Mouse (Mus musculus): ENCODE results near the gene Egfl7. TPM values are rescaled to one million over a fixed set of nuclear protein-coding genes. Genes with fewer than 3 reads are reported as not detected.

Egfl7 gene
- polyA plus RNA-seq, 1 experiment from 2014 or later, result 371 TPM

GRCm38 (mm10) chr2:26543155-26543554 lies 36.7 kb upstream of the Egfl7 start:
- WGBS, result 63% methylated on average over 4 of the region's 4 CpGs
- no peak for ATAC-seq (ENCODE audit: low read depth)
- Histone ChIP-seq H3K4me2 (ENCODE audit: low read depth, low read length) (no peak overlapping the region), H3K9ac (ENCODE audit: low read length) (no peak overlapping the region), H3K4me3 (ENCODE audit: low read length) (no peak overlapping the region), H3K36me3 (ENCODE audit: control insufficient read depth, insufficient read depth, low read length) (no peaks in the 10 kb centered on the region), H3K27me3 (ENCODE audit: control insufficient read depth, insufficient read depth, low read depth, low read length) (no peaks in the 10 kb centered on the region), H3K27ac (ENCODE audit: low read length) (no peak overlapping the region), H3K4me1 (replicated peaks; ENCODE audit: control insufficient read depth, insufficient read depth, low read length) (peaks cover 27% of the 10 kb centered on the region), H3K9me3 (ENCODE audit: control insufficient read depth, low read length) (no peaks in the 10 kb centered on the region)

GRCm38 (mm10) chr2:26543768-26544167 lies 36.0 kb upstream of the Egfl7 start:
- 75% methylated on average over 8 of the region's 8 CpGs for WGBS

GRCm38 (mm10) chr2:26544265-26544664 lies 35.5 kb upstream of the Egfl7 start:
- Histone ChIP-seq H3K4me3 (ENCODE audit: low read length) (no peak overlapping the region), H3K27ac (ENCODE audit: low read length) (no peak overlapping the region)
- 36% methylated on average over 3 of the region's 3 CpGs for WGBS

More at GRCm38 (mm10) chr2:26543768-26544167, 36.0 kb upstream of the Egfl7 start:
- no peak for ATAC-seq (ENCODE audit: low read depth)
- Histone ChIP-seq H3K4me1 (replicated peaks; ENCODE audit: control insufficient read depth, insufficient read depth, low read length) (peaks cover 27% of the 10 kb centered on the region), H3K36me3 (ENCODE audit: control insufficient read depth, insufficient read depth, low read length) (no peaks in the 10 kb centered on the region), H3K9ac (ENCODE audit: low read length) (no peak overlapping the region), H3K9me3 (ENCODE audit: control insufficient read depth, low read length) (no peaks in the 10 kb centered on the region), H3K27me3 (ENCODE audit: control insufficient read depth, insufficient read depth, low read depth, low read length) (no peaks in the 10 kb centered on the region), H3K4me2 (ENCODE audit: low read depth, low read length) (no peak overlapping the region), H3K27ac (ENCODE audit: low read length) (no peak overlapping the region), H3K4me3 (ENCODE audit: low read length) (no peak overlapping the region)

GRCm38 (mm10) chr2:26547481-26547880 lies 32.3 kb upstream of the Egfl7 start:
- H3K4me2 ChIP-seq (ENCODE audit: low read depth, low read length), result no peak overlapping the region
- no peak overlapping the region for H3K27ac ChIP-seq (ENCODE audit: low read length)
- ATAC-seq (ENCODE audit: low read depth), result peak; percentile 42; the same call in 1 of the 2 replicates
- H3K4me3 ChIP-seq (ENCODE audit: low read length), result no peak overlapping the region
- 27% methylated on average over 2 of the region's 2 CpGs for WGBS
- H3K27me3 ChIP-seq (ENCODE audit: control insufficient read depth, insufficient read depth, low read depth, low read length), result no peaks in the 10 kb centered on the region
- H3K9ac ChIP-seq (ENCODE audit: low read length), result no peak overlapping the region
- H3K4me1 ChIP-seq (replicated peaks; ENCODE audit: control insufficient read depth, insufficient read depth, low read length), result peaks cover 35% of the 10 kb centered on the region
- no peaks in the 10 kb centered on the region for H3K36me3 ChIP-seq (ENCODE audit: control insufficient read depth, insufficient read depth, low read length)
- H3K9me3 ChIP-seq (ENCODE audit: control insufficient read depth, low read length), result no peaks in the 10 kb centered on the region

More at GRCm38 (mm10) chr2:26544265-26544664, 35.5 kb upstream of the Egfl7 start:
- ATAC-seq (ENCODE audit: low read depth), result 0 out of 2 replicates have a peak, but pooled peaks have one; percentile 8
- no peaks in the 10 kb centered on the region for H3K9me3 ChIP-seq (ENCODE audit: control insufficient read depth, low read length)
- H3K4me1 ChIP-seq (replicated peaks; ENCODE audit: control insufficient read depth, insufficient read depth, low read length), result peaks cover 27% of the 10 kb centered on the region
- no peaks in the 10 kb centered on the region for H3K36me3 ChIP-seq (ENCODE audit: control insufficient read depth, insufficient read depth, low read length)
- H3K9ac ChIP-seq (ENCODE audit: low read length), result no peak overlapping the region
- H3K27me3 ChIP-seq (ENCODE audit: control insufficient read depth, insufficient read depth, low read depth, low read length), result no peaks in the 10 kb centered on the region
- H3K4me2 ChIP-seq (ENCODE audit: low read depth, low read length), result no peak overlapping the region

- H3K4me3 ChIP-seq (ENCODE audit: low read length), result no peak overlapping the region
- 0 out of 2 replicates have a peak, but pooled peaks have one; percentile 16 for ATAC-seq (ENCODE audit: low read depth)
- H3K9me3 ChIP-seq (ENCODE audit: control insufficient read depth, low read length), result no peaks in the 10 kb centered on the region
- 44% methylated on average over 10 of the region's 10 CpGs for WGBS
- no peak overlapping the region for H3K4me2 ChIP-seq (ENCODE audit: low read depth, low read length)
- no peaks in the 10 kb centered on the region for H3K36me3 ChIP-seq (ENCODE audit: control insufficient read depth, insufficient read depth, low read length)
- no peaks in the 10 kb centered on the region for H3K27me3 ChIP-seq (ENCODE audit: control insufficient read depth, insufficient read depth, low read depth, low read length)
- peak overlapping the region; percentile 53 for H3K27ac ChIP-seq (ENCODE audit: low read length)
- peak overlapping the region; percentile 18; the same call in 1 of the 2 replicates for H3K9ac ChIP-seq (ENCODE audit: low read length)
- H3K4me1 ChIP-seq (replicated peaks; ENCODE audit: control insufficient read depth, insufficient read depth, low read length), result peaks cover 20% of the 10 kb centered on the region
Measured at GRCm38 (mm10) chr2:26549801-26550200, 30.0 kb upstream of the Egfl7 start.

- no peak overlapping the region for H3K4me2 ChIP-seq (ENCODE audit: low read depth, low read length)
- H3K4me3 ChIP-seq (ENCODE audit: low read length), result no peak overlapping the region
- peaks cover 20% of the 10 kb centered on the region for H3K4me1 ChIP-seq (replicated peaks; ENCODE audit: control insufficient read depth, insufficient read depth, low read length)
- H3K27me3 ChIP-seq (ENCODE audit: control insufficient read depth, insufficient read depth, low read depth, low read length), result no peaks in the 10 kb centered on the region
- ATAC-seq (ENCODE audit: low read depth), result peak; percentile 32
- H3K27ac ChIP-seq (ENCODE audit: low read length), result peak overlapping the region; percentile 53
- no peak overlapping the region for H3K9ac ChIP-seq (ENCODE audit: low read length)
- H3K9me3 ChIP-seq (ENCODE audit: control insufficient read depth, low read length), result no peaks in the 10 kb centered on the region
- 35% methylated on average over 3 of the region's 3 CpGs for WGBS
- no peaks in the 10 kb centered on the region for H3K36me3 ChIP-seq (ENCODE audit: control insufficient read depth, insufficient read depth, low read length)
Measured at GRCm38 (mm10) chr2:26550205-26550604, 29.6 kb upstream of the Egfl7 start.

GRCm38 (mm10) chr2:26550777-26551176 lies 29.0 kb upstream of the Egfl7 start:
- H3K27ac ChIP-seq (ENCODE audit: low read length), result no peak overlapping the region; the same call in 1 of the 2 replicates
- no peak overlapping the region for H3K4me2 ChIP-seq (ENCODE audit: low read depth, low read length)

GRCm38 (mm10) chr2:26551446-26551845 lies 28.4 kb upstream of the Egfl7 start:
- Histone ChIP-seq H3K36me3 (ENCODE audit: control insufficient read depth, insufficient read depth, low read length) (no peaks in the 10 kb centered on the region), H3K4me1 (replicated peaks; ENCODE audit: control insufficient read depth, insufficient read depth, low read length) (peaks cover 23% of the 10 kb centered on the region), H3K27ac (ENCODE audit: low read length) (no peak overlapping the region), H3K27me3 (ENCODE audit: control insufficient read depth, insufficient read depth, low read depth, low read length) (no peaks in the 10 kb centered on the region), H3K4me2 (ENCODE audit: low read depth, low read length) (no peak overlapping the region), H3K9ac (ENCODE audit: low read length) (no peak overlapping the region), H3K4me3 (ENCODE audit: low read length) (no peak overlapping the region), H3K9me3 (ENCODE audit: control insufficient read depth, low read length) (no peaks in the 10 kb centered on the region)
- ATAC-seq (ENCODE audit: low read depth), result no peak
- WGBS, result 70% methylated on average over 8 of the region's 8 CpGs

More at GRCm38 (mm10) chr2:26550777-26551176, 29.0 kb upstream of the Egfl7 start:
- 42% methylated on average over 3 of the region's 3 CpGs for WGBS
- ATAC-seq (ENCODE audit: low read depth), result no peak
- H3K27me3 ChIP-seq (ENCODE audit: control insufficient read depth, insufficient read depth, low read depth, low read length), result no peaks in the 10 kb centered on the region
- H3K4me3 ChIP-seq (ENCODE audit: low read length), result no peak overlapping the region
- no peak overlapping the region for H3K9ac ChIP-seq (ENCODE audit: low read length)
- no peaks in the 10 kb centered on the region for H3K9me3 ChIP-seq (ENCODE audit: control insufficient read depth, low read length)
- peaks cover 20% of the 10 kb centered on the region for H3K4me1 ChIP-seq (replicated peaks; ENCODE audit: control insufficient read depth, insufficient read depth, low read length)
- H3K36me3 ChIP-seq (ENCODE audit: control insufficient read depth, insufficient read depth, low read length), result no peaks in the 10 kb centered on the region

- no peak overlapping the region for H3K4me3 ChIP-seq (ENCODE audit: low read length)
- H3K4me1 ChIP-seq (replicated peaks; ENCODE audit: control insufficient read depth, insufficient read depth, low read length), result peaks cover 25% of the 10 kb centered on the region
- no peaks in the 10 kb centered on the region for H3K27me3 ChIP-seq (ENCODE audit: control insufficient read depth, insufficient read depth, low read depth, low read length)
- ATAC-seq (ENCODE audit: low read depth), result no peak
- WGBS, result 78% methylated on average over 2 of the region's 2 CpGs
- no peaks in the 10 kb centered on the region for H3K9me3 ChIP-seq (ENCODE audit: control insufficient read depth, low read length)
- H3K9ac ChIP-seq (ENCODE audit: low read length), result no peak overlapping the region
- H3K27ac ChIP-seq (ENCODE audit: low read length), result peak overlapping the region; percentile 1; the same call in 1 of the 2 replicates
- H3K4me2 ChIP-seq (ENCODE audit: low read depth, low read length), result no peak overlapping the region
- no peaks in the 10 kb centered on the region for H3K36me3 ChIP-seq (ENCODE audit: control insufficient read depth, insufficient read depth, low read length)
Measured at GRCm38 (mm10) chr2:26552066-26552465, 27.7 kb upstream of the Egfl7 start.

- H3K4me1 ChIP-seq (replicated peaks; ENCODE audit: control insufficient read depth, insufficient read depth, low read length), result peaks cover 34% of the 10 kb centered on the region
- no peak overlapping the region for H3K4me2 ChIP-seq (ENCODE audit: low read depth, low read length)
- no peak for ATAC-seq (ENCODE audit: low read depth)
- H3K9ac ChIP-seq (ENCODE audit: low read length), result no peak overlapping the region
- H3K27ac ChIP-seq (ENCODE audit: low read length), result no peak overlapping the region
- no peaks in the 10 kb centered on the region for H3K36me3 ChIP-seq (ENCODE audit: control insufficient read depth, insufficient read depth, low read length)
- H3K4me3 ChIP-seq (ENCODE audit: low read length), result no peak overlapping the region
- H3K27me3 ChIP-seq (ENCODE audit: control insufficient read depth, insufficient read depth, low read depth, low read length), result no peaks in the 10 kb centered on the region
- no peaks in the 10 kb centered on the region for H3K9me3 ChIP-seq (ENCODE audit: control insufficient read depth, low read length)
- 62% methylated on average over 9 of the region's 9 CpGs for WGBS
Measured at GRCm38 (mm10) chr2:26553904-26554303, 25.9 kb upstream of the Egfl7 start.
